ENCODE assay signal across 14 mouse cellular contexts in the genomic region with DNA sequence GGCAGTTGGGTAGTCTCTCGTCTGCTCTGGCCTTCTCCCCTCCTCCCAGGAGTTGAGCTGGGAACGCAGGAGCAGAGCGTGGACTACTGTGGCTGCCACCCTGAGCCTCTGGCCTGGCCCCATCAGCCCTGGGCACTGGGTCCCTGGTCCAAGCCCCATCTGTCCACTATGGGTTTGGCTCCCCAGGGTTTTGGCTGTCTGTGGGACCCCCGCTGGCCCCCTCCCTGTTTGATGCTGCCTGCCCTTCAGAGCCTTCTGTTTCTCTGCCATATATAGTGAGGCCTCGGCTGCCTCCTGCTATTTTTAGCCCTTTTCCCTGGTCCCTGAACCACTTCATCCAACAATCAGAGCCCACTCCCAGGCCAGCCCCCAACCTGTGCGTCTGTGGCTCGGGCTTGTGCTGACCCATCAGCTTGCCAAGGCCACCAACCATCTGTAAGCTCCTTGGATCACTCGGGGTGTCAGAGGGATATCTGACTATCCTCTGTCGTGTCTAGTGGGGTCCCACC.
DNase-seq lines count a peak whose midpoint lies in the region; ATAC-seq and TF ChIP-seq lines count a peak whose summit lies in the region.
"Had no signal": no experiment of that assay in that cellular context is flagged by ENCODE, and none has a peak within 500 bp of the region (broad histone marks: within the 10 kb centered on the region; RNA-seq: fewer than 3 reads in every experiment).

No protein-coding gene starts in this region.

- DNase-seq in heart, adult 18-20 months: no peak
- DNase-seq in lung, embryonic 14.5 days: no peak
- no peak for DNase-seq in lung, adult 2 months
- no peak for DNase-seq in frontal cortex, postnatal 25 days (ENCODE audit: low spot score in 2 of 2)
- DNase-seq: cerebellum, adult 9-11 months; gastrocnemius, postnatal 36 days; kidney, adult 2 months had no signal

- H3K36me3 ChIP-seq in heart, embryonic 13.5 days: peaks cover 24% of the 10 kb centered on the region
- 0 out of 2 replicates have a peak, but pooled peaks cover 2% of the 10 kb centered on the region for H3K36me3 ChIP-seq in lung, embryonic 14.5 days (ENCODE audit: insufficient read depth)
- no peaks in the 10 kb centered on the region for H3K36me3 ChIP-seq in hindbrain, embryonic 15.5 days
- no peaks in the 10 kb centered on the region for H3K36me3 ChIP-seq in neural tube, embryonic 15.5 days
- H3K36me3 ChIP-seq: embryonic facial prominence, embryonic 13.5 days had no signal

- peaks cover 98% of the 10 kb centered on the region for H3K4me1 ChIP-seq in heart, embryonic 13.5 days
- H3K4me1 ChIP-seq in lung, embryonic 14.5 days (ENCODE audit: insufficient read depth): peaks cover 4% of the 10 kb centered on the region
- peaks cover 42% of the 10 kb centered on the region for H3K4me1 ChIP-seq in lung, adult 2 months (ENCODE audit: control insufficient read depth, insufficient read depth, low read length)
- H3K4me1 ChIP-seq in hindbrain, embryonic 15.5 days (replicated peaks): peaks cover 46% of the 10 kb centered on the region
- H3K4me1 ChIP-seq in neural tube, embryonic 15.5 days: peaks cover 57% of the 10 kb centered on the region

- H3K9me3 ChIP-seq in heart, embryonic 13.5 days: no peaks in the 10 kb centered on the region
- H3K9me3 ChIP-seq in lung, embryonic 14.5 days (ENCODE audit: low read depth, low read length): no peaks in the 10 kb centered on the region
- H3K9me3 ChIP-seq in hindbrain, embryonic 15.5 days: no peaks in the 10 kb centered on the region
- no peaks in the 10 kb centered on the region for H3K9me3 ChIP-seq in neural tube, embryonic 15.5 days (replicated peaks)
- H3K9me3 ChIP-seq: embryonic facial prominence, embryonic 13.5 days had no signal

- H3K9ac ChIP-seq in heart, embryonic 13.5 days: peak overlapping the region; percentile 75
- no peak overlapping the region for H3K9ac ChIP-seq in lung, embryonic 14.5 days
- H3K9ac ChIP-seq in hindbrain, embryonic 15.5 days: no peak overlapping the region
- no peak overlapping the region for H3K9ac ChIP-seq in neural tube, embryonic 15.5 days (replicated peaks)
- H3K9ac ChIP-seq: embryonic facial prominence, embryonic 13.5 days; liver, embryonic 14.5 days had no signal

- H3K27me3 ChIP-seq in heart, embryonic 13.5 days (replicated peaks): no peaks in the 10 kb centered on the region
- no peaks in the 10 kb centered on the region for H3K27me3 ChIP-seq in lung, embryonic 14.5 days (ENCODE audit: insufficient read depth, low read length)
- peaks cover 3% of the 10 kb centered on the region; the same call in 1 of the 2 replicates for H3K27me3 ChIP-seq in hindbrain, embryonic 15.5 days
- H3K27me3 ChIP-seq in neural tube, embryonic 15.5 days (replicated peaks): peaks cover 28% of the 10 kb centered on the region
- H3K27me3 ChIP-seq: Patski had no signal

- ATAC-seq in heart, embryonic 13.5 days (ENCODE audit: extremely low read depth, insufficient number of reproducible peaks, low FRiP score, low TSS enrichment): peak; percentile 26; the same call in 1 of the 2 replicates
- no peak for ATAC-seq in lung, embryonic 14.5 days (ENCODE audit: insufficient read depth)
- ATAC-seq in hindbrain, embryonic 15.5 days (ENCODE audit: low FRiP score, low read depth): no peak
- ATAC-seq in neural tube, embryonic 15.5 days (ENCODE audit: low FRiP score): no peak
- ATAC-seq: forebrain, embryonic 16.5 days; Patski had no signal

- H3K4me3 ChIP-seq in heart, embryonic 13.5 days: no peak overlapping the region
- H3K4me3 ChIP-seq in lung, embryonic 14.5 days (ENCODE audit: low read depth, low read length): no peak overlapping the region
- no peak overlapping the region for H3K4me3 ChIP-seq in lung, adult 2 months (replicated peaks; ENCODE audit: extremely low read depth, low read depth, low read length)
- H3K4me3 ChIP-seq in hindbrain, embryonic 15.5 days: no peak overlapping the region
- H3K4me3 ChIP-seq in neural tube, embryonic 15.5 days (replicated peaks): no peak overlapping the region
- H3K4me3 ChIP-seq: embryonic facial prominence, embryonic 13.5 days had no signal

- no peak for TF ChIP-seq POLR2A in lung, adult 2 months (IDR thresholded peaks at IDR 0.05; ENCODE audit: borderline replicate concordance, extremely low read depth, low read depth, low read length)

- 21% methylated on average over 9 of the region's 9 CpGs for WGBS in heart, embryonic 13.5 days
- 46% methylated on average over 9 of the region's 9 CpGs for WGBS in lung, embryonic 14.5 days
- 61% methylated on average over 9 of the region's 9 CpGs for WGBS in lung, adult 2 months
- WGBS in hindbrain, embryonic 15.5 days: 46% methylated on average over 9 of the region's 9 CpGs
- 58% methylated on average over 9 of the region's 9 CpGs for WGBS in neural tube, embryonic 15.5 days

- H3K27ac ChIP-seq in heart, embryonic 13.5 days (replicated peaks): peak overlapping the region; percentile 97
- H3K27ac ChIP-seq in lung, embryonic 14.5 days (ENCODE audit: low read depth): peak overlapping the region; percentile 52
- H3K27ac ChIP-seq in hindbrain, embryonic 15.5 days (replicated peaks): peak overlapping the region; percentile 69
- H3K27ac ChIP-seq in neural tube, embryonic 15.5 days (replicated peaks): peak overlapping the region; percentile 63
- H3K27ac ChIP-seq: embryonic facial prominence, embryonic 13.5 days; liver, embryonic 14.5 days had no signal

- H3K4me2 ChIP-seq in heart, embryonic 13.5 days: peak overlapping the region; percentile 44
- H3K4me2 ChIP-seq in lung, embryonic 14.5 days: no peak overlapping the region
- no peak overlapping the region for H3K4me2 ChIP-seq in hindbrain, embryonic 15.5 days
- H3K4me2 ChIP-seq in neural tube, embryonic 15.5 days: no peak overlapping the region
- H3K4me2 ChIP-seq: embryonic facial prominence, embryonic 13.5 days had no signal

- no peak for TF ChIP-seq CTCF in lung, embryonic 14.5 days (IDR thresholded peaks at IDR 0.05; ENCODE audit: low read depth)
- no peak for TF ChIP-seq CTCF in lung, adult 2 months (IDR thresholded peaks at IDR 0.05; ENCODE audit: insufficient read depth, low read length)
